Mouse (Mus musculus): ENCODE data around the gene Gpat2. TPM values are rescaled to one million over a fixed set of nuclear protein-coding genes. Genes with fewer than 3 reads are reported as not detected.

The Gpat2 gene
- polyA plus RNA-seq, 1 experiment, result 0.38 TPM

GRCm38 (mm10) chr2:127483001-127483400 lies 58.0 kb downstream of the Gpat2 start:
- Histone ChIP-seq H3K4me1 (ENCODE audit: control insufficient read depth, insufficient read depth, low read length) (peaks cover 21% of the 10 kb centered on the region), H3K4me3 (replicated peaks; ENCODE audit: insufficient read depth, low read depth, low read length) (peak overlapping the region; percentile 18), H3K27me3 (ENCODE audit: control insufficient read depth, insufficient read depth, low read length) (no peaks in the 10 kb centered on the region), H3K27ac (ENCODE audit: insufficient read depth, low read length) (no peak overlapping the region)
- WGBS, result 14% methylated on average over 21 of the region's 21 CpGs
- peak in 1 of 2 experiments; percentile 33 for DNase-seq
- TF ChIP-seq POLR2A (IDR thresholded peaks at IDR 0.05; ENCODE audit: borderline replicate concordance, insufficient read depth, low read length) (no peak), CTCF (IDR thresholded peaks at IDR 0.05; ENCODE audit: borderline replicate concordance, insufficient read depth, low read depth, low read length) (no peak)

- no peaks in the 10 kb centered on the region for H3K27me3 ChIP-seq (ENCODE audit: control insufficient read depth, insufficient read depth, low read length)
- WGBS, result 28% methylated on average over 19 of the region's 19 CpGs
- DNase-seq, result no peak
- no peak overlapping the region for H3K27ac ChIP-seq (ENCODE audit: insufficient read depth, low read length)
- H3K4me3 ChIP-seq (replicated peaks; ENCODE audit: insufficient read depth, low read depth, low read length), result no peak overlapping the region
- peaks cover 20% of the 10 kb centered on the region for H3K4me1 ChIP-seq (ENCODE audit: control insufficient read depth, insufficient read depth, low read length)
- TF ChIP-seq POLR2A (IDR thresholded peaks at IDR 0.05; ENCODE audit: borderline replicate concordance, insufficient read depth, low read length), result no peak
- TF ChIP-seq CTCF (IDR thresholded peaks at IDR 0.05; ENCODE audit: borderline replicate concordance, insufficient read depth, low read depth, low read length), result no peak
Observed at GRCm38 (mm10) chr2:127484476-127485170, 59.6 kb downstream of the Gpat2 start.

Other genes starting within 250 kb of the Gpat2 start
- 1.00 and 1.1 TPM in 2 replicates for gene 1810024B03Rik, start 216.9 kb upstream of the Gpat2 start, polyA plus RNA-seq (2012; rRNA removed)
- 74.8 and 84.8 TPM in 2 replicates for gene Snrnp200, start 216.8 kb upstream of the Gpat2 start, polyA plus RNA-seq (2012; rRNA removed)
- gene Ciao1, start 177.4 kb upstream of the Gpat2 start, polyA plus RNA-seq (2012; rRNA removed), result 105 and 110 TPM in 2 replicates
- gene Tmem127, start 177.3 kb upstream of the Gpat2 start, polyA plus RNA-seq (2012; rRNA removed), result 77.9 and 80.3 TPM in 2 replicates
- gene Stard7, start 155.0 kb upstream of the Gpat2 start, polyA plus RNA-seq (2012; rRNA removed), result 88.7 and 92.2 TPM in 2 replicates
- gene Dusp2, start 89.0 kb upstream of the Gpat2 start, polyA plus RNA-seq (2012; rRNA removed), result 1.6 and 1.8 TPM in 2 replicates
- gene Astl, start 86.6 kb upstream of the Gpat2 start, polyA plus RNA-seq (2012; rRNA removed), result not detected in 2 replicates
- 0.64 and 1.2 TPM in 2 replicates for gene Adra2b, start 62.0 kb upstream of the Gpat2 start, polyA plus RNA-seq (2012; rRNA removed)
- gene Fahd2a, start 19.4 kb downstream of the Gpat2 start, polyA plus RNA-seq (2012; rRNA removed), result 42.9 and 45.7 TPM in 2 replicates
- gene Kcnip3, start 96.9 kb downstream of the Gpat2 start, polyA plus RNA-seq (2012; rRNA removed), result 81.6 and 83.9 TPM in 2 replicates
- 3.3 and 4.1 TPM in 2 replicates for gene Prom2, start 116.3 kb downstream of the Gpat2 start, polyA plus RNA-seq (2012; rRNA removed)
- gene Zfp661, start 161.9 kb downstream of the Gpat2 start, polyA plus RNA-seq (2012; rRNA removed), result 6.0 and 6.1 TPM in 2 replicates
- gene Mrps5, start 162.0 kb downstream of the Gpat2 start, polyA plus RNA-seq (2012; rRNA removed), result 95.0 and 97.3 TPM in 2 replicates
- 148 and 180 TPM in 2 replicates for gene Mal, start 231.5 kb downstream of the Gpat2 start, polyA plus RNA-seq (2012; rRNA removed)